Mouse (Mus musculus) erythroid progenitor cell, adult 5-6 weeks (primary cell): Measurements from ENCODE around the gene Sp6. TPM values are rescaled to one million over a fixed set of nuclear protein-coding genes. Genes with fewer than 3 reads are reported as not detected.

ENCODE experiments used
- ATAC-seq: replicated peaks from 2 replicates; pipeline ENCODE4 v1.8.0; 2016; ENCODE audit warnings: moderate number of reproducible peaks, mild to moderate bottlenecking, moderate TSS enrichment, inconsistent platforms; ENCODE audit not compliant: poor library complexity, low FRiP score, severe bottlenecking
- total RNA-seq, 2 experiments: library from RNA; stranded (forward) in 1 of 2; stranded (reverse) in 1 of 2; fragments of 150-400 nt in 1 of 2; fragments of 186-747, 209-891 nt in 1 of 2; gene quantifications; 2 replicates each; pipeline versions ENCODE4 v1.2.3 to v1.2.4; 2015 to 2017; ENCODE audit warnings: low replicate concordance in 2 of 2

The Sp6 gene
- total RNA-seq, 2 experiments from 2014 or later, result not detected

DNA sequence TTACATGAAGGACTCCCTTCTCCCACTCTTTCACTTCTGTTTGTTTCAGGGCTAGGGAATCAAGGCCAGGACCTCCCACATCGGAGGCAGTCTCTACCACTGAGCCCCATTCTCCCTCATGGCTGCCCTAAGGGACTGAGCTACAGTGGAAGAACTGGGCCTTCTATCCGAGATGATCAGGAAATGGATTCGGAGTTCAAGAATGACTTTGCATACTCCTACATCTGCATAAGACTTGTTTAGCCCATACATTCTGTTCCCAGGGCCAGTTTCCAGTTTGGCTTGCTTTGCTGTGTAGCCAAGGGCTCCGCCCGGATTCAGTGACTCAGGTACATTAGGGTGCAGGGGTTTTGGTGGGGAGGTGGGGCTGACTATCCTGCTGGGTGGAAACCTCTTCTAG, 33.2 kb upstream of the Sp6 start:
- no peak for ATAC-seq

GRCm38 (mm10) chr11:96981461-96981860, 31.7 kb upstream of the Sp6 start:
- ATAC-seq, result no peak

DNA sequence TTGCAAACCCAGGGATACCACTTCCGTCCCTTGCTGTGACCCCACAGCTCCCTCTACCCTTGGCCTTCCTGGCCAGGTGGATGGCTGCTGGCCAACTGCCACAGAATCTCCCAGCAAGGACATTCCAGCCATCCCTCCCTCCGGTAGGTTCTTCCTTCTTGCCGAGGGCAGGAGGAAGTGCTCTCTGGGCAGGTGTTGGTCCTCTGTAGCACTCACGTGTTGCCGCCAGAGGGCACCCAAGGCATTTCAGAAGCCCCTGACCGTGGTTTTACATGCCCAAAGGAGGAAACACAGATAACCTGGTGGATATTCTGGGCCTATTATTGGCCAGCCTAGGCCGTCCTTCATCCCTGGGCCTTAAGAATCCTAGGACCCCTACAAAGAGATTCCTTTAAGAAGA, 30.8 kb upstream of the Sp6 start:
- ATAC-seq, result no peak

- ATAC-seq, result no peak
These were observed 30.3 kb upstream of the Sp6 start, which contains the start of gene Sp2 for GRCm38 (mm10) chr11:96982859-96983258. TSS of gene Sp2 (minus strand) at chr11:96982959.

GRCm38 (mm10) chr11:96984903-96985302, 28.3 kb upstream of the Sp6 start:
- no peak for ATAC-seq

- ATAC-seq, result no peak
These were observed 26.7 kb upstream of the Sp6 start for GRCm38 (mm10) chr11:96986463-96986862.

- no peak for ATAC-seq
These were observed 25.1 kb upstream of the Sp6 start for GRCm38 (mm10) chr11:96987873-96988655.

DNA sequence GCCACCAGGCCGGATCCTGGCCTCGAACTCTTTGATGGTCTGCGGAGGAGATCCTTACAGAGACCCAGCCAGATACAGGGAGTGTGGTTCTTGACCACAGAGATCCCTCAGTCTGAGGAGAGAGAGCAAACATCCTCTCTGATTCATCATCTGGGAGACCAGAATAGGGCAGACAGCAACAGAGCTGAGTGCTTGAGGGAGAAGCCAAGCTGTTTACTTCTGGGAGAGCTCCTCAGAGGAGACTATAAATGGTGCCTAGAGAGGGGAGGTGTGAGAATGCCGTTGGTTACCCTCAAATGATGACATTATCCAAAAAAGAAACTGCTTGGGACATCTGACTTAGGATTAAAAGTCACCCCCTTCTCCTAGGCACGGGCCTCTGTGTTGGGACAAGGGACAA, 21.7 kb upstream of the Sp6 start:
- ATAC-seq, result no peak

- no peak for ATAC-seq
These were observed 20.4 kb upstream of the Sp6 start for GRCm38 (mm10) chr11:96992722-96993311.

- ATAC-seq, result no peak
These were observed 18.2 kb upstream of the Sp6 start for GRCm38 (mm10) chr11:96995031-96995430.

DNA sequence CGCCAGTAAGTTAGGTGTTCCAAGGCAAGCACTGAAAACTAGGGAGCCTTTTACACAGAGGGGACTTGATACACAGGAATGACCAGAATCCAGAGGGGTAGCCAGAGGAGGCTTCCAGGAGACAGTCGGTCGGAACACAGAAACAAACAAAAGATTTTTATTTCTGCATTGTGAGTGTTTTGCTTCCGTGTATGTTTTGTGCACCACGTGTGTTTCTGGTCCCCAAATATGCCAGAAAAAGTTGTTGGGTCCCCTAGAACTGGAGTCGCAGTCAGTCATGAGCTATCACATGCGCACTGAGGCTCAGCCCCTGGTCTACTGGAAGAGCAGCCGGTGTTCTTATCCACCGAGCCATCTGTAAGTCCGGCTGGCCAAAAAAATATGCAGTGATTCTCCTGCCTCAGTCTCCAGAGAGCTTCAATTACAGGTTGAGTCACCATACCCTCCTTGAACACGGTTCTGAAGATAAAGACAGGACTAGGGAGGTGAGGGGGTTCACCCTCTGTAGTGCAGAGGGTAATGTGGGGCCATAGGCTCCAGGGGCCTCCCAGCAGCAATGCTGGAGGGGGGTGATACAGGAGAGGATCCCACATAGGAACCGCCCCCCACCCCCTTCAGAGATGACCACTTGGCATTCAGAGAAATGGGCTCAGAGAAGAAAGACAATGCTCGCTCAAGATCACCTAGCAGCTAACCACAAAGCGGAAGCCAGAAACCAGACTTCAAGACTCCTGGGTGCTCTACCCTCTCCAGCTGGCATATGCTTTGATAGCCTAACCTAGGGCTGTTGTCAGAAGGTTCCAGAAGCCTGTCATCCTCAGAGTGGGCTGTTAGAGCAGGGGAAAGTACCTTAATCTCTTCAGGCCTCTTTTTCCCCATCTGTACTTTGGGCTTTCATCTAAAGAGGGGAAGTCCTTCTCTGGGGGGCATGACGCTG, 17.1 kb upstream of the Sp6 start:
- no peak for ATAC-seq

- no peak for ATAC-seq
These were observed 16.3 kb upstream of the Sp6 start for GRCm38 (mm10) chr11:96996773-96997379.

DNA sequence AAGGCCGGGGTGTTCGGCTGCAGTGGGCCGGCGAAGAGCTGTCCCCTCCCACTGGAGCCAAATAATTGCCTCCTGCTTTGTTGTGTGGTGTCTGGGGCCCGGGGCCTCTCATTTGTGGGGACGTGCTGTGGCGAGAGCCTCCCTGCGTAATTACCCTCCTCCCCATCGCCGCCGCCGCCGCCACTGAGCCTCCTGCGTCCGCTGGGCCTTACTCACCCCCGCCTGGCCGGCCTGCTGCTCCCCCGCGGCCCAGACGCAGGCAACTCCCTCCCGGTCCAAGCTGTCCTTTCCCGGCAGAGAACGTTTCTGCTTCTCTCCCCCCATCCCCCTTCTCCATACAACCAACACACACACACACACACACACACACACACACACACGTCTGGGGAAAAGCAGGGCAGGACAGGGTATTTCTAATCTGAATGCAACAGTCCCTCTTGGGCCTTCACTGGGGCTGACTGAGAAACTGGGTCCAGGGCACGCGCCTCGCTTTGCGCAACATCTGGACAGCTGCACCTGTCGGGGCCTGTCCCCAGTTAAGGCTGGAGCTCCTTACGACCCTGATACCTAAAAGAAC, 15.7 kb upstream of the Sp6 start:
- ATAC-seq, result no peak

- no peak for ATAC-seq
These were observed 10.0 kb upstream of the Sp6 start for GRCm38 (mm10) chr11:97003170-97003569.

DNA sequence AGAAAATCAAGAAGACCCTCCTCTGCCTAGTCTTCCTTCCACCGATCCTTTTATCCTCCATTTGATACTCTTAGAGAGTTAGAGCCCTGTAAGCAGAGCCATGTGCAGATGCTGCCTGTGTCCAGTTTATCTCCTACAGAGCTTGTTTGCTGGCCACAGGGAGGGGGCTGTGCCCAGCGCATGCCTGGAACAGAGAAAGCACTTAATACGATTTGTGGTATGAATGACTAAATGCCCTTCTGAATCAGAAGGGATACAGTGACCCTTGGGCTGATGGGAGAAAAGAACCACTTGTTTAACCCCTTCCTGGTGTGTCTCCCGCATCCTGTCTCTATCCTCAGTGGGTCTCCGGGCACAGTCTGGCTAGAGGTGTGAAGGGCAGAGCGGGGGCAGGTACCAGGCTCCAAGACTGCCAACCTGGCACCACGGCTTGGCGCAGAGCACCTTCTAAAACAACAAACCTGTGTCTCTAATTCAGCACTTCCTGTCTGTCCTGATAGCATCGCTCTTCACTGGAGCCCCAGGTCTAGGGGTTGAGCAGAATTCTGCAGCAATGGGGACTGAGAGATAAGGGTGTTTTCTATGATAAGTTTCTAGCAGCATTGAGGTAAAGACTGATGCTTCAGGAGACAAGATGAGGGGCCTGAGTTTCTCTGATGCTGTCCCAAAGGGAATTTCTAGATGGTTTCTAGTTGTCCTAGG, 6.0 kb upstream of the Sp6 start:
- ATAC-seq, result no peak

GRCm38 (mm10) chr11:97009198-97009790, 3.9 kb upstream of the Sp6 start:
- no peak for ATAC-seq

GRCm38 (mm10) chr11:97017696-97018582, 4.7 kb downstream of the Sp6 start:
- no peak for ATAC-seq
